Mouse (Mus musculus) embryonic facial prominence, embryonic 11.5 days (tissue): ENCODE data around the gene Ms4a6b. TPM values are rescaled to one million over a fixed set of nuclear protein-coding genes. Genes with fewer than 3 reads are reported as not detected.

Experiments
- ATAC-seq: fragments of 200-750 bp; cut with Nextera tagmentation; replicated peaks from 2 replicates; pipeline ENCODE4 v1.8.0; 2017; ENCODE audit warnings: low read depth; ENCODE audit not compliant: insufficient number of reproducible peaks, low FRiP score, low TSS enrichment
- DNase-seq: peaks from one replicate; pipeline ENCODE4 v3.0.0-alpha.2; 2015; ENCODE audit warnings: low spot score
- H3K27ac ChIP-seq: fragments of 300-500 bp; sonication (generic); replicated peaks from 2 replicates; pipeline ENCODE4 v1.5.1; 2014; ENCODE audit warnings: mild to moderate bottlenecking, low read depth, low read length, control low read depth
- H3K27me3 ChIP-seq: fragments of 300-500 bp; sonication (generic); 2 replicates; pipeline ENCODE4 v1.6.1; 2014; ENCODE audit warnings: mild to moderate bottlenecking, low read length, moderate library complexity, mixed read lengths; ENCODE audit not compliant: control insufficient read depth, insufficient read depth
- H3K36me3 ChIP-seq: fragments of 300-500 bp; sonication (generic); replicated peaks from 2 replicates; pipeline ENCODE4 v1.6.1; 2014; ENCODE audit warnings: low read depth, mild to moderate bottlenecking, low read length, moderate library complexity, mixed read lengths; ENCODE audit not compliant: control insufficient read depth, insufficient read depth
- H3K4me1 ChIP-seq: fragments of 300-500 bp; sonication (generic); 2 replicates; pipeline ENCODE4 v1.6.1; 2014; ENCODE audit warnings: low read length, mixed read lengths; ENCODE audit not compliant: control insufficient read depth, insufficient read depth
- H3K4me2 ChIP-seq: fragments of 300-500 bp; sonication (generic); 2 replicates; pipeline ENCODE4 v1.6.1; 2014; ENCODE audit warnings: low read depth, mild to moderate bottlenecking, control low read depth, low read length, moderate library complexity
- H3K4me3 ChIP-seq: fragments of 300-500 bp; sonication (generic); 2 replicates; pipeline ENCODE4 v1.5.1; 2014; ENCODE audit warnings: low read depth, low read length, control low read depth
- H3K9ac ChIP-seq: fragments of 300-500 bp; sonication (generic); replicated peaks from 2 replicates; pipeline ENCODE4 v1.6.1; 2014; ENCODE audit warnings: mild to moderate bottlenecking, control low read depth, low read length
- H3K9me3 ChIP-seq: fragments of 300-500 bp; sonication (generic); replicated peaks from 2 replicates; pipeline ENCODE4 v1.6.1; 2016; ENCODE audit warnings: mild to moderate bottlenecking, low read length, inconsistent platforms, mixed read lengths; ENCODE audit not compliant: control insufficient read depth
- WGBS: fragments of 180-500 bp; shearing (Covaris S2); extraction: QIAGEN DNeasy Blood & Tissue Kit; methylation state at CpG from one replicate; pipeline ENCODE4 v1.1.7; 2014; 5-methylcytosine and 5-hydroxymethylcytosine counted together
- polyA plus RNA-seq: library from polyadenylated mRNA; unstranded; fragments of >200 nt; fragmentation: Nextera tagmentation; extraction: Ambion mirVana; gene quantifications from 2 replicates; pipeline ENCODE4 v1.2.1, GENCODE M21; 2014

The Ms4a6b gene
- polyA plus RNA-seq, 1 experiment from 2014 or later, result 2.7 TPM

DNA sequence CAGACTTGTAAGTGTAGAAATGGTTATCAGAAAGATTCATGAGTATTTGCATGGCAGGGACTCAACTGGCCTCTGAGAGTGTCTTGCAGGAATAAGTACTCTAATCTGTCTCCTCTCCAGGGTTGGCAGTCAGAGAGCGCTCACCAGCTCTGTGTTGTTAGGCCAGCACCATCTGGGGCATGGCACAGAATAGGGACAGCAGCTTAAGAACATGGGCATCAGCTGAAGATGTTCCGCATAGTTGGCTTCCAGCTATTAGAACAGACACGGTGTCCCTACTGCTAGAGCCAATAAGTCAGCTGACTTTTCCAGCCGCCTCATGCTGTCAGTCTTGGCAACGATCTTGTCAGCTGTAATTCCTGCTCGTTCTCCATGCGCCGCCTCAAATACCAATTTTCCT, 58.7 kb downstream of the Ms4a6b start:
- no peaks in the 10 kb centered on the region for H3K9me3 ChIP-seq
- ATAC-seq, result no peak
- no peak overlapping the region for H3K9ac ChIP-seq
- no peaks in the 10 kb centered on the region for H3K36me3 ChIP-seq
- no peak overlapping the region for H3K4me3 ChIP-seq
- WGBS, result 84% methylated on average over 8 of the region's 8 CpGs
- no peak overlapping the region for H3K4me2 ChIP-seq
- no peaks in the 10 kb centered on the region for H3K4me1 ChIP-seq
- no peak for DNase-seq
- H3K27ac ChIP-seq, result no peak overlapping the region
- no peaks in the 10 kb centered on the region for H3K27me3 ChIP-seq

Other genes starting within 250 kb of the Ms4a6b start
- gene Ms4a5, start 232.6 kb upstream of the Ms4a6b start, polyA plus RNA-seq, result not detected in 2 replicates
- 0.04 TPM in 1 of 2 replicates, not detected in the other for gene Ms4a14, start 202.1 kb upstream of the Ms4a6b start, polyA plus RNA-seq
- 1.7 and 2.1 TPM in 2 replicates for gene Ms4a7, start 180.4 kb upstream of the Ms4a6b start, polyA plus RNA-seq
- gene Ms4a4a, start 141.0 kb upstream of the Ms4a6b start, polyA plus RNA-seq, result 1.1 and 1.7 TPM in 2 replicates
- not detected in 2 replicates for gene Ms4a4c, start 111.7 kb upstream of the Ms4a6b start, polyA plus RNA-seq
- gene Ms4a4b, start 73.0 kb upstream of the Ms4a6b start, polyA plus RNA-seq, result not detected in 2 replicates
- 1.1 and 1.5 TPM in 2 replicates for gene Ms4a6c, start 47.1 kb upstream of the Ms4a6b start, polyA plus RNA-seq
- not detected in 2 replicates for gene Gm8369, start 30.6 kb upstream of the Ms4a6b start, polyA plus RNA-seq
- 0.49 and 0.91 TPM in 2 replicates for gene Ms4a4d, start 20.3 kb downstream of the Ms4a6b start, polyA plus RNA-seq
- 2.5 and 2.7 TPM in 2 replicates for gene Ms4a6d, start 88.3 kb downstream of the Ms4a6b start, polyA plus RNA-seq
- gene Ms4a2, start 107.2 kb downstream of the Ms4a6b start, polyA plus RNA-seq, result 0.17 and 0.22 TPM in 2 replicates
- gene Ms4a3, start 124.3 kb downstream of the Ms4a6b start, polyA plus RNA-seq, result 0.36 and 0.52 TPM in 2 replicates
- not detected in 2 replicates for gene Oosp2, start 144.0 kb downstream of the Ms4a6b start, polyA plus RNA-seq
- not detected in 2 replicates for gene Oosp1, start 174.6 kb downstream of the Ms4a6b start, polyA plus RNA-seq
- not detected in 2 replicates for gene Oosp3, start 180.5 kb downstream of the Ms4a6b start, polyA plus RNA-seq
- not detected in 2 replicates for gene Gif, start 231.0 kb downstream of the Ms4a6b start, polyA plus RNA-seq